Mouse (Mus musculus): Measurements from ENCODE around the gene Rhox2h. TPM values are rescaled to one million over a fixed set of nuclear protein-coding genes. Genes with fewer than 3 reads are reported as not detected.
"Not testable (repeated sequence)": the region's sequence is repeated elsewhere in the genome, so short reads cannot be mapped to it uniquely, and the experiment has no call there.

Rhox2h gene
- polyA plus RNA-seq (2012; rRNA removed) = not detected in 2 replicates

GRCm38 (mm10) chrX:37673177-37673576 is at the start of gene Rhox2h:
TSS of gene Rhox2h (minus strand) at chrX:37673277.
- H3K36me3 ChIP-seq (ENCODE audit: control insufficient read depth, insufficient read depth, low read length); H3K4me1 ChIP-seq (ENCODE audit: control insufficient read depth, insufficient read depth, insufficient read length, low read length); H3K27ac ChIP-seq (ENCODE audit: insufficient read depth, low read depth, low read length); H3K4me3 ChIP-seq (ENCODE audit: low read depth, low read length); H3K27me3 ChIP-seq (ENCODE audit: control insufficient read depth, insufficient read depth, low read length): not testable (repeated sequence)
- 85% methylated on average over 8 of the region's 8 CpGs for WGBS

GRCm38 (mm10) chrX:37701821-37702387 is 28.8 kb upstream of the Rhox2h start:
- Histone ChIP-seq H3K27me3 (ENCODE audit: control insufficient read depth, insufficient read depth, low read length) (no peaks in the 10 kb centered on the region), H3K4me3 (ENCODE audit: low read depth, low read length) (no peak overlapping the region), H3K4me1 (ENCODE audit: control insufficient read depth, insufficient read depth, insufficient read length, low read length) (no peaks in the 10 kb centered on the region), H3K27ac (ENCODE audit: insufficient read depth, low read depth, low read length) (no peak overlapping the region), H3K36me3 (ENCODE audit: control insufficient read depth, insufficient read depth, low read length) (no peaks in the 10 kb centered on the region)
- TF ChIP-seq POLR2A (IDR thresholded peaks at IDR 0.05; ENCODE audit: low read depth, low read length) (no peak), CTCF (IDR thresholded peaks at IDR 0.05; ENCODE audit: extremely low read depth, insufficient read length, insufficient replicate concordance, low read depth, low read length) (no peak)
- WGBS = 54% methylated on average over 3 of the region's 3 CpGs

- Histone ChIP-seq H3K27me3 (ENCODE audit: control insufficient read depth, insufficient read depth, low read length) (no peaks in the 10 kb centered on the region), H3K36me3 (ENCODE audit: control insufficient read depth, insufficient read depth, low read length) (no peaks in the 10 kb centered on the region), H3K27ac (ENCODE audit: insufficient read depth, low read depth, low read length) (no peak overlapping the region), H3K4me3 (ENCODE audit: low read depth, low read length) (no peak overlapping the region), H3K4me1 (ENCODE audit: control insufficient read depth, insufficient read depth, insufficient read length, low read length) (no peaks in the 10 kb centered on the region)
- TF ChIP-seq POLR2A (IDR thresholded peaks at IDR 0.05; ENCODE audit: low read depth, low read length) (no peak), CTCF (IDR thresholded peaks at IDR 0.05; ENCODE audit: extremely low read depth, insufficient read length, insufficient replicate concordance, low read depth, low read length) (no peak)
- WGBS = 62% methylated on average over 2 of the region's 2 CpGs
Observed at GRCm38 (mm10) chrX:37692261-37692660, 19.2 kb upstream of the Rhox2h start.

DNA sequence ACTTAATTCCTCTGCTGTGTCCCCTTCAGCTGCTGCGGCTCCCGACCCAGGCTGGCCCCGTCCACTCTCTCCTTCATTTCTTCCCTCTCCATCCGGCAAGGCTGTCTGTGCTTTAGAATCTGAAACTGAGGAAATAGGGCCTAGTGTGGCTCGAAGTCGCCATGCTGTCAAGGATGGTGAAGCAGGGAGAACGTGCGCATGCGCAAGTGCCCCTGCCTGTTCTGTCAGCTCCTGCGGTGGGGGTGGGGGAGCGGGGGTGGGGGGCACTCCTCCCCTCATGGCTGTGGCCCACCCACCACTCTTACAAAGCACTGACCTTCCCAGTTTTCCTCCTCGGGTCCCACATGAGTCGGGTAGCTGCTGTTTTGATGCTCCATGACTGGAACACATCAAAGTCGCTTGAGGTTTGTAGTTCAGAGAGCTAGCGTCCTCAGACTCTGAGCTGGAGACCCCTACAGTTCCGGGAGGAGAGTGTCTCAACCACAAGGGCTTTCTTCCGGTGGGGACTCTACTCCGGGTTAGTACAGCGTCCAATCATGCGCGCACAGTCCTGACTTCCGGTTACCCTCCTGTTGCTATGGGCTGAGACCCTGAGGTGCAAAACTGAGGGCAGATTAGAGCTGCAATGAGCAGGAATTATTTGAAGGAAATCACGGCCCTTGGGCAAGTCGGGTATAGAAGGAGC is 10.1 kb upstream of the Rhox2h start:
- Histone ChIP-seq H3K27ac (ENCODE audit: insufficient read depth, low read depth, low read length) (no peak overlapping the region), H3K4me3 (ENCODE audit: low read depth, low read length) (no peak overlapping the region), H3K27me3 (ENCODE audit: control insufficient read depth, insufficient read depth, low read length) (no peaks in the 10 kb centered on the region), H3K4me1 (ENCODE audit: control insufficient read depth, insufficient read depth, insufficient read length, low read length) (no peaks in the 10 kb centered on the region), H3K36me3 (ENCODE audit: control insufficient read depth, insufficient read depth, low read length) (no peaks in the 10 kb centered on the region)
- TF ChIP-seq POLR2A (IDR thresholded peaks at IDR 0.05; ENCODE audit: low read depth, low read length) (no peak), CTCF (IDR thresholded peaks at IDR 0.05; ENCODE audit: extremely low read depth, insufficient read length, insufficient replicate concordance, low read depth, low read length) (no peak)
- WGBS = 89% methylated on average over 24 of the region's 24 CpGs

DNA sequence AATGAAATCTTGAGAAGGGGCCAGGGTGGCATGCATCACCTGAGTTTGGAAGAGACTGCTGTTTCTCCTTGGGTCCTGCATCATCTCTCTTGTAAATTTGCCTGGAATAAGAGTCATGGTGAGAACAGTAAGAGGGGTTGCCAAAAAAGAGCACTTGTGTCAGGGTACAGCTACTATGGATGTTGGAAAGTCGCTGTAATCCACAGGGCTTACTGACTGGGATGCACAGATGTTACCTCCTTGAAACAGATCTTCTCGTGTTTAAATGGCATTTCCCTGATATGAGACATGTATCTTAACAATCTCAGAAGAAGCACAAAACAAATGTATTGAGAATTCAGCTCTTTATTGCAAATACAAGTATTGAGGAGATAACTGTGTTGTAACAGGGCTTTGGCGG is 4.4 kb downstream of the Rhox2h start, which contains the start of gene Rhox3h:
Rhox3h (minus strand) TSS at position 101 of the 400 bp plus-strand sequence.
- not testable (repeated sequence) for H3K27me3 ChIP-seq (ENCODE audit: control insufficient read depth, insufficient read depth, low read length); H3K4me3 ChIP-seq (ENCODE audit: low read depth, low read length); H3K4me1 ChIP-seq (ENCODE audit: control insufficient read depth, insufficient read depth, insufficient read length, low read length); H3K27ac ChIP-seq (ENCODE audit: insufficient read depth, low read depth, low read length); H3K36me3 ChIP-seq (ENCODE audit: control insufficient read depth, insufficient read depth, low read length)
- 80% methylated on average over 1 of the region's 3 CpGs for WGBS

DNA sequence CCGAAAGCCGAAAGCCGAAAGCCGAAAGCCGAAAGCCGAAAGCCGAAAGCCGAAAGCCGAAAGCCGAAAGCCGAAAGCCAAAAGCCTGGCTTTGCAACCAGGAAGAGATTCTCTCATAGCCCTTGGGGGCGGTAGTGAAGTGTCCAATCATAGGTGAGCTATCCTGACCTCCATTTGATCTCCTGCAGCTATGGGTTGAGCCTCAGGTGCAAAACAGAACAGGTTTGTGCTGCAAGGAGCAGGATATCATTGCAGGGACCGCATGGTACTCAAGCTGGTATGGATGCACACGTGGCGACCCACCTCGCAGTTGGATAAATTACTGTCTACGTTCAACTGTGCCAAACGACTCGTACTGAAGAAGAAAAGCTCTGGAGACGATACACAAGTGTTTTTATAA is 21.9 kb downstream of the Rhox2h start, which contains the start of gene Rhox4g:
Rhox4g (minus strand) TSS at position 101 of the 400 bp plus-strand sequence.
- H3K27ac ChIP-seq (ENCODE audit: insufficient read depth, low read depth, low read length); H3K4me1 ChIP-seq (ENCODE audit: control insufficient read depth, insufficient read depth, insufficient read length, low read length); H3K36me3 ChIP-seq (ENCODE audit: control insufficient read depth, insufficient read depth, low read length); H3K4me3 ChIP-seq (ENCODE audit: low read depth, low read length); H3K27me3 ChIP-seq (ENCODE audit: control insufficient read depth, insufficient read depth, low read length): not testable (repeated sequence)
- WGBS = 92% methylated on average over 16 of the region's 20 CpGs

DNA sequence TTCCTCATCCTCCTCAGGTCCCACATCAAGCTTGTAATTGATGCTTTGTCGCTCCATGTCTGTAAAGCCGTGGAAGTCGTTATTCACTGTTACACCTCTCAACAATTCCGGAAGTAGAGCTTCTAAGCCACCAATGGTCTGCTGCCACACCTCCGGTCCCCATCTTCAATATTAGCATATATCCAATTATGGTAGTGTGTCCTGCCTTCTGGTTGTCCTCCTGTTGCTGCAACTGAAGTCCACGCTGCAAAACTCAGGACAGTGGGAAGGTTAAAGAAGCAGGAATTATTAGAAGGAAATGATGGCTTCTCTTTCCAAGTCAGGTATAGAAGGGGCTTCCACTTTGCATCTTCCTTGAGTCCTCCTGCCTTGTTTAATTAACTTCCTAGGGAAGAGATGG is 29.7 kb downstream of the Rhox2h start, which contains the start of gene Rhox2g:
Rhox2g (minus strand) TSS at position 101 of the 400 bp plus-strand sequence.
- H3K4me3 ChIP-seq (ENCODE audit: low read depth, low read length); H3K27ac ChIP-seq (ENCODE audit: insufficient read depth, low read depth, low read length); H3K36me3 ChIP-seq (ENCODE audit: control insufficient read depth, insufficient read depth, low read length); H3K4me1 ChIP-seq (ENCODE audit: control insufficient read depth, insufficient read depth, insufficient read length, low read length); H3K27me3 ChIP-seq (ENCODE audit: control insufficient read depth, insufficient read depth, low read length): not testable (repeated sequence)
- WGBS = 92% methylated on average over 6 of the region's 6 CpGs

GRCm38 (mm10) chrX:37628512-37628911 is 44.6 kb downstream of the Rhox2h start, which contains the start of gene Rhox3g:
TSS of gene Rhox3g (minus strand) at chrX:37628612.
- not testable (repeated sequence) for H3K4me1 ChIP-seq (ENCODE audit: control insufficient read depth, insufficient read depth, insufficient read length, low read length); H3K27ac ChIP-seq (ENCODE audit: insufficient read depth, low read depth, low read length); H3K36me3 ChIP-seq (ENCODE audit: control insufficient read depth, insufficient read depth, low read length); H3K4me3 ChIP-seq (ENCODE audit: low read depth, low read length); H3K27me3 ChIP-seq (ENCODE audit: control insufficient read depth, insufficient read depth, low read length)
- 83% methylated on average over 2 of the region's 2 CpGs for WGBS

Other genes starting within 250 kb of the Rhox2h start
- not detected in 2 replicates for gene Rhox4b, start 240.8 kb downstream of the Rhox2h start, polyA plus RNA-seq (2012; rRNA removed)
- not detected in 2 replicates for gene Rhox2c, start 219.6 kb downstream of the Rhox2h start, polyA plus RNA-seq (2012; rRNA removed)
- gene Rhox3c, start 214.7 kb downstream of the Rhox2h start, polyA plus RNA-seq (2012; rRNA removed) = not detected in 2 replicates
- not detected in 2 replicates for gene Rhox4c, start 192.9 kb downstream of the Rhox2h start, polyA plus RNA-seq (2012; rRNA removed)
- not detected in 2 replicates for gene Rhox2d, start 179.8 kb downstream of the Rhox2h start, polyA plus RNA-seq (2012; rRNA removed)
- gene Rhox4d, start 158.9 kb downstream of the Rhox2h start, polyA plus RNA-seq (2012; rRNA removed) = not detected in 2 replicates
- gene Rhox2e, start 142.8 kb downstream of the Rhox2h start, polyA plus RNA-seq (2012; rRNA removed) = not detected in 2 replicates
- gene Rhox3e, start 131.3 kb downstream of the Rhox2h start, polyA plus RNA-seq (2012; rRNA removed) = not detected in 2 replicates
- gene Rhox4e, start 115.9 kb downstream of the Rhox2h start, polyA plus RNA-seq (2012; rRNA removed) = not detected in 2 replicates
- gene Rhox2f, start 101.9 kb downstream of the Rhox2h start, polyA plus RNA-seq (2012; rRNA removed) = not detected in 2 replicates
- not detected in 2 replicates for gene Rhox3f, start 92.3 kb downstream of the Rhox2h start, polyA plus RNA-seq (2012; rRNA removed)
- gene Rhox4f, start 65.6 kb downstream of the Rhox2h start, polyA plus RNA-seq (2012; rRNA removed) = not detected in 2 replicates
- gene Rhox3g, start 44.7 kb downstream of the Rhox2h start, polyA plus RNA-seq (2012; rRNA removed) = not detected in 2 replicates
- not detected in 2 replicates for gene Rhox2g, start 29.8 kb downstream of the Rhox2h start, polyA plus RNA-seq (2012; rRNA removed)
- gene Rhox4g, start 21.9 kb downstream of the Rhox2h start, polyA plus RNA-seq (2012; rRNA removed) = not detected in 2 replicates
- not detected in 2 replicates for gene Rhox3h, start 4.5 kb downstream of the Rhox2h start, polyA plus RNA-seq (2012; rRNA removed)
- gene Rhox5, start 131.6 kb upstream of the Rhox2h start, polyA plus RNA-seq (2012; rRNA removed) = not detected in 2 replicates
- not detected in 2 replicates for gene Rhox6, start 153.6 kb upstream of the Rhox2h start, polyA plus RNA-seq (2012; rRNA removed)
- gene Rhox7a, start 158.4 kb upstream of the Rhox2h start, polyA plus RNA-seq (2012; rRNA removed) = not detected in 2 replicates
- gene Rhox8, start 205.7 kb upstream of the Rhox2h start, polyA plus RNA-seq (2012; rRNA removed) = not detected in 2 replicates
- not detected in 2 replicates for gene Rhox7b, start 224.0 kb upstream of the Rhox2h start, polyA plus RNA-seq (2012; rRNA removed)
- gene Rhox9, start 228.5 kb upstream of the Rhox2h start, polyA plus RNA-seq (2012; rRNA removed) = not detected in 2 replicates